Mouse (Mus musculus): ENCODE results near the gene Tnip2. TPM values are rescaled to one million over a fixed set of nuclear protein-coding genes. Genes with fewer than 3 reads are reported as not detected.

The Tnip2 gene
- total RNA-seq, 2 experiments from 2014 or later, result 13.8 to 14.9 TPM

DNA sequence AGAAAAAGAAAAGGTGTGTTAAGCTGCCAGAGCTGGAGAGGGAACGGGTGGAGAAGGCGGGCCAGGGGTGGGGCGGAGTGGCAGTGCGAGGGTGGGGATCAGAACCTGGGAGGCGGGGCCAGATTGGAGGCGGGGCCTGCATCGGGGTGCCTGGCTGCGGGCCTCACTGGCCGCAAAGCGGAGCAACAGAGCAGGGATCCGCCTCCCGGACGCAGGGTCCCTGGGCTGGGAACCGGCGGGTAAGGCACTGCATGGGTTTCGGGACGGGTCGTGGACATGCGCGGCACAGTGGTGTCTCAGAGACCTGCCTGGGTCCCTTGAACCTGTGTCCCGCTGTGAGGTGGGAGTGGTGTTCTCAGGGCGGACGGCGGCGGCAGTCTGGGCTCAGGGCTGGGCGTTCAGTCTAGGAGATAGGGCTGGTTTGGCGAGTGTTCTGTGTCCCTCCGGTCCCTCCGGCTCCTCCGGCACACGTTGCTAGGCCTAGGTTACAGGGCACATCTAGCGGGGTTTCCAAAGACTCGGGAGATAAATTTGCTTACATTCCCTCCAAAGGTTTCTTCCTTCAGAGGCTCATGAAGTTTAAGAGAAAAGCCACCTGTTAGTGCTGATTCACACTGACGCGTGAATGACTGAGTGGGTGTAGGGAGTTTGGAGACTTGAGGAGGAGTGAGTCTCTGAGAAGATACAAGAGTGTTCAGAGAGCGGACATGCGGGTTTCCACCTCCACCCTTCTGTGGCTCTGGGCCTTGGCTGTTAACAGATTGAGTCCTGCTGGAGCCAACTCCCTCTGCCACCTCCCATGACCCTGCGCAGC lies 12.1 kb upstream of the Tnip2 start, which contains the start of gene Sh3bp2:
Sh3bp2 (plus strand) TSS at position 176 of the 814 bp plus-strand sequence.
- ATAC-seq (replicated peaks; ENCODE audit: low FRiP score, low TSS enrichment, poor library complexity, severe bottlenecking), result peak; percentile 89

- no peak for ATAC-seq (replicated peaks; ENCODE audit: low FRiP score, low TSS enrichment, poor library complexity, severe bottlenecking)
These were observed 10.7 kb upstream of the Tnip2 start for GRCm38 (mm10) chr5:34524511-34524910.

DNA sequence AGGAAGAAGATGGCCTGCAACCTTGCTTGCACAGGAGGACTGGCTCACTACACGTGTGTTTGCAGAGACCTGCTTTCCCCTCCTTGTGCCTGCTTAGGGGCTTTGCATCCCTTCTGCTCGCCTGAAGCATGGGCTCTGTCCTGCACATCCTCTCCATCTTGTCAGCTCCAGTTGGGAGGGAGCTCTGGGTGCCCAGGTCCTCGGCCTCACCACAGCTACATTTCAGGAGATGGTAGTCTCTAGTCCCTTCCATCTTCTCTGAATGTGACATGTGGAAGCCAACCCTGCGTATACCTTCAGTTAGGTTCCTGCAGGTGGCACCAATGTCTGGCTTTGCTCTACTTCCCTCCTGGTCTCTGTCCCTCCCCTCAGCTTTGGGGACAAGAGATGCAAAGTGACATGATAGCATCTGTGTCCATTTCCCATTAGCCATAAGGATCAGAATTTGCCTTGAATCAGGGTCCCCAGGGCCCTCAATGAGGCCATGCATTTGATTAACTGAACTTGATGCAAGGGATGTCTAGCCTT lies 10.2 kb upstream of the Tnip2 start:
- no peak for ATAC-seq (replicated peaks; ENCODE audit: low FRiP score, low TSS enrichment, poor library complexity, severe bottlenecking)

DNA sequence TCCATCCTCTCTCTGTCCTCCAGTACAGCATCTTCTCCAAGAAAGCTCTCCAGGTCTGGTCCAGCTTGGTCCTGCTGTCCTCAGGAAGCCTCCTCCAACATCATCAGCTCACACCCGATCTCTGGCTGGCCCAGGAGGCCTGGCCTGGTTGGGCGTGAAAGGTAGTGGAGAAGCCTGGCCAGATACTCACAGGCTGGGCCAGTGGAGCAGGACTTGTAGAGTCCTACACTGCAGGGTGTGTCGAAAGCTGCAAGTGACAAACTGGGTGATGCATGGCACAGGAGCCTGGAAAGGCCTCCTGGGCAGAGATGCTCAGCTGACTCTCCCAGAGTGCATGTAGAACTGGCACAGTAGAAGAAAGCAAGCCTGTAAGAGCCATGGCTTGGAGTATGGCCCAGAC lies 7.5 kb upstream of the Tnip2 start:
- no peak for ATAC-seq (replicated peaks; ENCODE audit: low FRiP score, low TSS enrichment, poor library complexity, severe bottlenecking)

DNA sequence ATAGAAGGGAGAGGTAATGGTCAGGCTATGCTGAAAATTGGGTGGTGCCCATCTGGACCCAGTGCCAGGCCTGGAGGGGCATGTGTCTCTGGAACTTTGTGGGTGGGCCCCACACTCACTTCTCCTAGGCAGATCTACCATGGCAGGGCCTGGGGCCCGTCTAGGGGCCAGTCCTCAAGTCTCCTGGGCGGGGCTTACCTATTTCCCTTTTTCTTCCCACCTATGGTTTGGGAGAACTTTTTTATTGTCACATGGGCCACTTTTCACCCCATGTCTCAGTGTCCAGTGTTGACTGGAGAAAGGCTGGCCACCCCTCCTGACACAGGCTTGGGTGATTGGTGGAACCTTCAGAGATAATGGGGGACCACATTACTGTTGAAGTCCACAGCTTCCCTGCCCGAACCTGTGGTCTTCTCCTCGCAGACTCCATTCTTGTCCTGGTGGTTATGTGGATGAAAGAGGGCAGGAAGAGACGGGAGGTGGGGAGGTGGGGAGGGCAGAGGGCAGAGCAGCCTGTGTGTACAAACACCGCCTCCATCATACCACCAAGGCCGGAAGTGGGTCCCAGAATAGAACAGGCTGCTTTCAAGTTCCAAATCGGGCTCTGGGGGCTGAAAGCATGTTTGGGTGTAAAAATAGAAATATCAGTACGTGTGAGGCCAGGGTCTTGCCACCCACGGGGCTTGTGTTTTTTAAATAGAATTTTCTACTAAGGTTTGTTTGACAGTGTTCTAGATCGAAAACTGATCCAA lies 6.8 kb upstream of the Tnip2 start:
- ATAC-seq (replicated peaks; ENCODE audit: low FRiP score, low TSS enrichment, poor library complexity, severe bottlenecking), result no peak

DNA sequence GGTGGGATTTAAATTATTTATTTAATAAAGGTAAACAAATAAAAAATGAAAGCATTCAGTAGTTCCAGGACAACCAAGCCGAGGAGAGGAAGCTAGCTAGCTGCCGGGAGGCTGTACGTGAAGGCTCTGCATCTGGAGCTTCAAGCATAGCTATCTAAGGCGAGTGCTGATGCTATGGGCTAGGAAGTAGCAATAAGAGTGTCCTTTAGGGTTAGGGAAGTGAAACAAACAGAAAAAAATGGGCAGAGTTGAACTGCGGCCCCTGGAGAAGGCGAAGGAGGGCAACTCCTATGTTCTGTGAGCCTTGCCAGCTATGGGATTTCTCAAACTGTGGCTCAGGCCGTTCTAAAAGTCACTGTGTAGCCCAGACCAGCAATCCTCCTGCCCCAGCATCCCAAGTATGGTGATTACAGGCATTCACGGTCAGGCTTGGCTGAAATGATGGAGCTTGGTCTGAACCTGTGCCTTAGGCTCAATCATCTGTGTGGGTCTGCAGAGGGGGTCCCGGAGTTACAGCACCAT lies 5.7 kb upstream of the Tnip2 start:
- no peak for ATAC-seq (replicated peaks; ENCODE audit: low FRiP score, low TSS enrichment, poor library complexity, severe bottlenecking)

GRCm38 (mm10) chr5:34517913-34518312 lies 4.1 kb upstream of the Tnip2 start:
- peak; percentile 46; the same call in 1 of the 2 replicates for ATAC-seq (replicated peaks; ENCODE audit: low FRiP score, low TSS enrichment, poor library complexity, severe bottlenecking)

GRCm38 (mm10) chr5:34515096-34515495 lies 1.3 kb upstream of the Tnip2 start:
- no peak for ATAC-seq (replicated peaks; ENCODE audit: low FRiP score, low TSS enrichment, poor library complexity, severe bottlenecking)

GRCm38 (mm10) chr5:34514218-34514566 lies 401 bp upstream of the Tnip2 start:
- peak; percentile 39 for ATAC-seq (replicated peaks; ENCODE audit: low FRiP score, low TSS enrichment, poor library complexity, severe bottlenecking)

DNA sequence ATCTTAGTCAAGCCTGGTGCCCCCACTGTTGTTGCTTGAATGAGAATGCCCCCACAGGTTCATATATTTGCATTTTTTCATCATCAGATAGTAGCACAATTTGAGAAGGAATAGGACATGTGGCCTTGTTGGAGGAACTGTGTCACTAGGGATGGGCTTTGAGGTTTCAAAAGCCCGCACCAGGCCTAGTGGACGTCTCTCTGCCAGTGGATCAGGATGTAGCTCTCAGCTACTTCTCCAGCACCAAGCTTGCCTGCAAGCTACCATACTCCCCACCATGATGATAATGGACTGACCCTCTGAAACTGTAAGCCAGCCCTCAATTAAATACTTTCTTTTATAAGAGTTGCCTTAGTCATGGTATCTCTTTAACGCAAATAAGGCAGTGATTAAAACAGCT lies 1.3 kb downstream of the Tnip2 start:
- no peak for ATAC-seq (replicated peaks; ENCODE audit: low FRiP score, low TSS enrichment, poor library complexity, severe bottlenecking)

- peak; percentile 85 for ATAC-seq (replicated peaks; ENCODE audit: low FRiP score, low TSS enrichment, poor library complexity, severe bottlenecking)
These were observed 11.0 kb downstream of the Tnip2 start for GRCm38 (mm10) chr5:34502821-34503220.

DNA sequence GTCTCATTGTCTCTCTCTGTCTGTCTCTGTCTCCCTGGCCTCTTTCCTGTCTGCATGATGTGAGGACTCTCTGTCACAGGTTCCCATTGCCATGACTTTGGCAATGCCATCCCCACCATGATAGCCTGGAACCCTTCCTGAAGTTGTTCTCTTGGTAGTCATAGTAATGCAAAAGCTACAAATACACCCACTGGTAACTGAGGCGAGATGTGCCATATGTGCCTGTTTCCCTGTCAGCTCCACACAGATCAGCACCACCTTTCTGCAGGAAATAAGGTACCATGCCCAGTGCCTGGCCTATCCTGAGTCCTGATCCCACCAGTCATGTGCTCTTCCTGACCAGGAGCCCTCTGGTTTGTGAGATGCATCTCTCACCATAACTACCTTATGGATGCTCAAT lies 11.4 kb downstream of the Tnip2 start:
- ATAC-seq (replicated peaks; ENCODE audit: low FRiP score, low TSS enrichment, poor library complexity, severe bottlenecking), result no peak

DNA sequence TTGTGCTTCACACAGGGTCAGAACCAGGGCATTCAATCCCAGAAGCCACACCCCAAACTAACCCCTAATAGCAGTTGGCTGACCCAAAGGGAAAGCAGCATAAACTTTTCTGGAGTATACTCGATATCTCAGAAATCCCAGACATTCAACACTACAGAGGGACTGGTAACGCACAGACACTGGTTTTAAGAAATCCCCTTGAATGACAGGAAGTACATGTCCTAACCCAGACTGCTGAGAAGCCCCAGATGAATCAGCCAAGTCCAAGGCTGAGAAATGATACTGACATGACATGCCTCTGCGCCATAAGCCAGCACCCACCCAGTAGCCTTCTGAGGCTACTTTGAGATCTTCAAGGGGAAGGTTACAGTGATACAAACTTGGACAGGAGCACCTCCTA lies 12.2 kb downstream of the Tnip2 start:
- no peak for ATAC-seq (replicated peaks; ENCODE audit: low FRiP score, low TSS enrichment, poor library complexity, severe bottlenecking)

DNA sequence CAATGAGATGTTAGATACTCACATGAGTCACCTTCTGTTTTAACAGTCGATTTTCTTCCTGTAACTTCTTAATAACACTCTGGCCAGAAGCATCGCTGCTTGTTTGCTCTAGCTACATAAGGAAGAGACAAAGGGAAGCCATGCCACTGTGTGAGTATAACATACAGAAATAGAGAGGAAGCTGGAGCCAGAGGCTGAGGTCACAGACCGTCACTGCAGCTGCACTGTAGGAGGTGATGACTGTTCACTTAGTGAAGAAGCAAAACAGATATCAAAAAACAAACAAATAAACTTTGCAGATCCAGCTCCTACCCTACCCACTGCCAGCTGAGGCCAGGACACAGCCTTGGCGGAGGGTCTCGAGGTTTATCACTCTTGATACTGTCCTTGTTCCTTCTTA lies 12.9 kb downstream of the Tnip2 start:
- ATAC-seq (replicated peaks; ENCODE audit: low FRiP score, low TSS enrichment, poor library complexity, severe bottlenecking), result no peak

- ATAC-seq (replicated peaks; ENCODE audit: low FRiP score, low TSS enrichment, poor library complexity, severe bottlenecking), result no peak
These were observed 17.0 kb downstream of the Tnip2 start for GRCm38 (mm10) chr5:34496745-34497144.

GRCm38 (mm10) chr5:34489418-34489787 lies 24.4 kb downstream of the Tnip2 start:
- no peak for ATAC-seq (replicated peaks; ENCODE audit: low FRiP score, low TSS enrichment, poor library complexity, severe bottlenecking)

DNA sequence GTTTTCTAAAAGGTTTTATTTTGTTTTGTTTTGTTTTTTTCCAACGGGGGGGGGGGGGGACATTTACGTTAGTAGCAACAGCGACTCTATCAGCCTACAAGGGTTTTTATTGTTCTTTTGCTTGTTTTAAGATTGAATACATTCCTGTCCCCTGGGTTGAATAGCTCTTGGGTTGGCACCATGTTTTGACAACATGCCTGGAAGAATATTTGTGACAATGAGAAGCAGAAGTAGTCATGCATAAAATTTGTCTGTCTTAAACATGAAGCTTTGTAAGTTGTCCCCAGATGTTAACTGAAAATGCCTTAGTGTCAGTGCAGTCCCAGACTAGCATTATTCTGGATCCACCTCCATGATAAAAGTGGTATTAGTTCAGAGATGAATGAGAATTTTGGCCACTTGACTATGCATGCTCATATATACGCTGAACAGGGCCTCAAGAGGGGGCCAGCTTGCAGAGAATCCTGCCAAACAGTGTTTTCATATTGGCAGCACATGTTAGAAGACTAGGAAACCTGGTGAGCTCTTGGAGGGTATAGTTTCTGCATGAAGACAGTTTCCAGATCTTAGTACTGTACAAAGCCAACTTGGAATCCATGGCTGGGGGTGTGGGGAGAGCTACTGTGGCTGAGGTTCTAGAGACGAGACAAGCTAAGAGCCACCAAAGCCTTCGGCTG lies 24.9 kb downstream of the Tnip2 start:
- ATAC-seq (replicated peaks; ENCODE audit: low FRiP score, low TSS enrichment, poor library complexity, severe bottlenecking), result no peak

DNA sequence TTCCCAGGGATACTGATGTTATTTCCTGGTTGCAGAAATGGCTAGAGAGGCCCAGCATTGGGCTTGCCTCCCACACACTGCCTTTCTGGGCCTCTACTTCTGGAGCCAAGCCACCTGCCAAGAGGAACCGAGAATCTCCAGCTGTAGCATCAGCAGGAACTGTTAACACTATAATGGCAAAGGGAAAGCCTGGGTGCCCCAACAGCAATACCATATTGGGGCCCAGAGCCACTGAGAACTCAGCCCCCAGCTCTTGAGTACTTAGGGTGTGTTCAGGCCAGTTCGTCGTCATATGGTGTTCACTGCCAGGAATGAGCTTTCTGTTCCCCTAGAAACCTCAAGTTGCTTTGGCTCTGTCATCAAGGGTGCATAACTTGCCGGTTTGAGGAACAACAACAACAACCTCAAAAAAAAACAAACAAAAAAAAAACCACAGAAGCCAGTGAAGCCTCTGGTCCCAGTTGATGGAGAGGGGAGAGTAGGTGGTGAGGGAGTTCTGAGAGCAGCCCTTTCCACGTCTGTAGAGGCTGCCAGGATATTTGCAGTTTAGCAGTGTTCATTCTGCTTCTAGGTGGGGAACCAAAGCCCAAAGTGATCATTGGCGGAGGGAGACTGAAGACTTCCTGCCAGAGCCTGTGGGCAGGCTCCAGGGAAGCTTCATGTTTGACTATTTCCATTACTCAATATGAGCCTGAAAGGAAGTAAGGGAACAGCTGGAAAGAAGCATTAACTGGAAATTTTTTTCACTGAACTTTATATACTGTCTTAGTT lies 26.3 kb downstream of the Tnip2 start:
- no peak for ATAC-seq (replicated peaks; ENCODE audit: low FRiP score, low TSS enrichment, poor library complexity, severe bottlenecking)

- no peak for ATAC-seq (replicated peaks; ENCODE audit: low FRiP score, low TSS enrichment, poor library complexity, severe bottlenecking)
These were observed 28.1 kb downstream of the Tnip2 start for GRCm38 (mm10) chr5:34485731-34486130.
